Mouse (Mus musculus): Measurements from ENCODE around the gene Lig4.

Gene Lig4

GRCm38 (mm10) chr8:9929746-9930445 is 47.6 kb downstream of the Lig4 start:
- no peak for DNase-seq
